Mouse (Mus musculus) midbrain, embryonic 11.5 days (tissue): Measurements from ENCODE around the gene Sec61a2. TPM values are rescaled to one million over a fixed set of nuclear protein-coding genes. Genes with fewer than 3 reads are reported as not detected.

Experiments used
- ATAC-seq: fragments of 200-750 bp; cut with Nextera tagmentation; 2 replicates; pipeline ENCODE4 v1.8.0; 2017; ENCODE audit warnings: moderate TSS enrichment, moderate library complexity; ENCODE audit not compliant: low FRiP score
- DNase-seq: peaks from one replicate; pipeline ENCODE4 v3.0.0; 2015; ENCODE audit warnings: low spot score; ENCODE audit errors: missing footprints
- H3K27ac ChIP-seq: fragments of 300-500 bp; sonication (generic); 2 replicates; pipeline ENCODE4 v1.5.1; 2014; ENCODE audit warnings: low read depth, low read length
- H3K27me3 ChIP-seq: fragments of 300-500 bp; sonication (generic); 2 replicates; pipeline ENCODE4 v1.6.1; 2014; ENCODE audit warnings: mild to moderate bottlenecking, low read length, moderate library complexity, mixed read lengths; ENCODE audit not compliant: control insufficient read depth, insufficient read depth
- H3K36me3 ChIP-seq: fragments of 300-500 bp; sonication (generic); 2 replicates; pipeline ENCODE4 v1.6.1; 2014; ENCODE audit warnings: mild to moderate bottlenecking, low read length, moderate library complexity, mixed read lengths; ENCODE audit not compliant: control insufficient read depth, insufficient read depth
- H3K4me1 ChIP-seq: fragments of 300-500 bp; sonication (generic); 2 replicates; pipeline ENCODE4 v1.6.1; 2014; ENCODE audit warnings: low read length; ENCODE audit not compliant: control insufficient read depth, insufficient read depth
- H3K4me2 ChIP-seq: fragments of 300-500 bp; sonication (generic); 2 replicates; pipeline ENCODE4 v1.6.1; 2014; ENCODE audit warnings: mild to moderate bottlenecking, moderate library complexity
- H3K4me3 ChIP-seq: fragments of 300-500 bp; sonication (generic); 2 replicates; pipeline ENCODE4 v1.5.1; 2014; ENCODE audit warnings: low read depth, low read length
- H3K9ac ChIP-seq: fragments of 300-500 bp; sonication (generic); 2 replicates; pipeline ENCODE4 v1.6.1; 2014; ENCODE audit warnings: low read length
- H3K9me3 ChIP-seq: fragments of 300-500 bp; sonication (generic); 2 replicates; pipeline ENCODE4 v1.6.1; 2016; ENCODE audit warnings: low read length; ENCODE audit not compliant: control insufficient read depth
- WGBS: fragments of 180-500 bp; shearing (Covaris S2); extraction: QIAGEN DNeasy Blood & Tissue Kit; methylation state at CpG from one replicate; pipeline ENCODE4 v1.1.7; 2014; 5-methylcytosine and 5-hydroxymethylcytosine counted together
- polyA plus RNA-seq: library from polyadenylated mRNA; unstranded; fragments of >200 nt; fragmentation: Nextera tagmentation; extraction: Ambion mirVana; gene quantifications from 2 replicates; pipeline ENCODE4 v1.2.1, GENCODE M21; 2014

Gene Sec61a2
- polyA plus RNA-seq, 1 experiment from 2014 or later = 74.7 TPM

DNA sequence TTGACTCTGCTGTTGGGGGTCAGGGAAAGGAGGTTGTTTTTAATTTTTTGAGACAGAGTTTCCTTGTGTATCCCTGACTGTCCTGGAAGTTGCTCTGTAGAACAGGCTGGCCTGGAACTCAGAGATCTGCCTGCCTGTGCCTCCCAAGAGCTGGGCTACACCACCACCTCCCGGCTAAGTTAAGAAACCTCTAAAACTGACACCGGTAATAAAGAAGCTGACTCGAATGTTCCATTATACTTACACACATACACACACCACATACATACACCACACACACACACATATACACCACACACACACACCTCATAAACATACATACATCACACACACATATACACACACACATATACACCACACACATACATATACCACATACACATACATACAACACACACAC, 39.7 kb upstream of the Sec61a2 start:
- no peak overlapping the region for H3K4me2 ChIP-seq
- no peak overlapping the region for H3K27ac ChIP-seq
- H3K9ac ChIP-seq = no peak overlapping the region
- no peaks in the 10 kb centered on the region for H3K36me3 ChIP-seq
- WGBS = 93% methylated on average over 3 of the region's 3 CpGs
- no peaks in the 10 kb centered on the region for H3K27me3 ChIP-seq
- no peak for ATAC-seq
- H3K4me3 ChIP-seq = no peak overlapping the region
- no peak for DNase-seq
- H3K9me3 ChIP-seq = no peaks in the 10 kb centered on the region
- H3K4me1 ChIP-seq = no peaks in the 10 kb centered on the region

- WGBS = 91% methylated on average over 5 of the region's 5 CpGs
- Histone ChIP-seq H3K4me1 (no peaks in the 10 kb centered on the region), H3K27me3 (no peaks in the 10 kb centered on the region), H3K4me2 (no peak overlapping the region), H3K27ac (no peak overlapping the region), H3K4me3 (no peak overlapping the region), H3K9ac (no peak overlapping the region), H3K36me3 (no peaks in the 10 kb centered on the region), H3K9me3 (no peaks in the 10 kb centered on the region)
- DNase-seq (no peak), ATAC-seq (no peak)
Observed at GRCm38 (mm10) chr2:5931938-5932337, 36.7 kb upstream of the Sec61a2 start.

- no peak overlapping the region for H3K27ac ChIP-seq
- H3K9ac ChIP-seq = no peak overlapping the region
- no peak overlapping the region for H3K4me3 ChIP-seq
- no peaks in the 10 kb centered on the region for H3K9me3 ChIP-seq
- DNase-seq (no peak), ATAC-seq (no peak)
- 86% methylated on average over 18 of the region's 18 CpGs for WGBS
- no peaks in the 10 kb centered on the region for H3K27me3 ChIP-seq
- no peak overlapping the region for H3K4me2 ChIP-seq
- no peaks in the 10 kb centered on the region for H3K4me1 ChIP-seq
- no peaks in the 10 kb centered on the region for H3K36me3 ChIP-seq
Observed at GRCm38 (mm10) chr2:5930291-5931054, 35.2 kb upstream of the Sec61a2 start.

- Histone ChIP-seq H3K9me3 (no peaks in the 10 kb centered on the region), H3K4me3 (no peak overlapping the region), H3K4me1 (no peaks in the 10 kb centered on the region), H3K27me3 (no peaks in the 10 kb centered on the region), H3K36me3 (no peaks in the 10 kb centered on the region), H3K4me2 (no peak overlapping the region), H3K9ac (no peak overlapping the region), H3K27ac (no peak overlapping the region)
- no peak for DNase-seq
- 91% methylated on average over 5 of the region's 5 CpGs for WGBS
- ATAC-seq = no peak
Observed at GRCm38 (mm10) chr2:5929793-5930192, 34.6 kb upstream of the Sec61a2 start.

DNA sequence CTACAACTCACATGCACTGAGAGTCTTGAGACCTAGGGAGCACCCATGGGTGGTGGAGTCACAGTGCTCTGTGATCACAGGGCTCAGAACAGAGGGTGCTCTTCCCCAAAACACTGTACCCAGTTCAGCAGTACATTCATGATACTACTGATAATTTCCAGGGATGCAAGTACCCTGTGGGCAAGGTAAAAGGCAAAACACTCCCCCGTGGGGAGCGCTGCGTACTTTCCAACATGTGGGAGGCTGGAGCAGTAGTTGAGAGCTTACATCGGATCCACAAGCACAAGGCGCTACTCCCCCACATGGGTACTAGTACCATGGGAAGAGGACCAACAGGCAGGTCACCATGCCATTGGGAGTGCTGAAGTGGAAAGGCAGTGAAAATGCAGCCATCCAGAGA, 32.2 kb upstream of the Sec61a2 start:
- no peak overlapping the region for H3K4me3 ChIP-seq
- H3K27me3 ChIP-seq = no peaks in the 10 kb centered on the region
- no peak overlapping the region for H3K27ac ChIP-seq
- H3K9ac ChIP-seq = no peak overlapping the region
- H3K9me3 ChIP-seq = no peaks in the 10 kb centered on the region
- no peak for ATAC-seq
- whole genome bisulfite sequencing = 96% methylated on average over 5 of the region's 5 CpGs
- no peak overlapping the region for H3K4me2 ChIP-seq
- no peak for DNase-seq
- H3K4me1 ChIP-seq = no peaks in the 10 kb centered on the region
- H3K36me3 ChIP-seq = no peaks in the 10 kb centered on the region

DNA sequence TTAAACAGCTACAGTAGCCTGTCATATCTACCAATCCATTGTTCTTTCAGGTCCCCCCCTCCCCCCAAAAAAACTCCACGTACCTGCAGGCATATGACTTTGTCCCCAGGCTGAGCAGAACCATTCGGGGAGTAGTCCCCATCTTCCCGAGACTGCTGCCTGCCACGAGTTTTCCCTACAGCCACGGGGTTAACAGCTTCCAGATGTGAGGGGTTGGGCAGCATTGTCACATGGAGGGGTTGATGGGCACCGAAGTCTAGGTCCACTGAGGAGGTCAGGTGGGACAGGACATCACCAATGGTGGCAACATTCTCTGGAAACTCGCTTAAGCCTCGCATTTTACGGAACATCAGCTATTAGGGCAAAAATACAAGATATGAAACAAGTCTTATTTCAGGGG, 28.6 kb upstream of the Sec61a2 start:
- no peak overlapping the region for H3K4me2 ChIP-seq
- ATAC-seq = no peak
- no peaks in the 10 kb centered on the region for H3K27me3 ChIP-seq
- no peak overlapping the region for H3K9ac ChIP-seq
- no peaks in the 10 kb centered on the region for H3K9me3 ChIP-seq
- H3K4me3 ChIP-seq = no peak overlapping the region
- no peak overlapping the region for H3K27ac ChIP-seq
- 82% methylated on average over 9 of the region's 9 CpGs for WGBS
- no peak for DNase-seq
- H3K4me1 ChIP-seq = no peaks in the 10 kb centered on the region
- H3K36me3 ChIP-seq = no peaks in the 10 kb centered on the region

DNA sequence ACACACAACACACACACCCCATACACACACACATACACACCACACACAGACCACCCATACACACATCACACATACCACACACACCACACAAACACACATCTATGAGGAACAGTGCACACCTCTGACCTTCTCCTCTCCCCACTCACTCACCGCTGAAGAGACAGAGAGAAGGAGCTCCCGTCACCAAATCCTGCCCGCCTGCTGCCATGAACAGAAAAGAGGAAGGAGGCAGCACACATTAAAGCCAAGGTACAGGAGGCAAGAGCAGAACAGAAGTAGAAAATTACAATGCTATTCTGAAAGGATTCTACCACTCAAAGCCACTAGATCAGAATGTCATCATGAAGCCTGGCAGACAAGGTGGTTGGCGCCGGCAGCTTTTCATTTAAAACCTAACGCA, 27.6 kb upstream of the Sec61a2 start:
- H3K4me2 ChIP-seq = no peak overlapping the region
- DNase-seq (no peak), ATAC-seq (no peak)
- WGBS = 91% methylated on average over 6 of the region's 6 CpGs
- no peaks in the 10 kb centered on the region for H3K27me3 ChIP-seq
- no peaks in the 10 kb centered on the region for H3K4me1 ChIP-seq
- H3K9me3 ChIP-seq = no peaks in the 10 kb centered on the region
- no peaks in the 10 kb centered on the region for H3K36me3 ChIP-seq
- H3K9ac ChIP-seq = no peak overlapping the region
- no peak overlapping the region for H3K4me3 ChIP-seq
- no peak overlapping the region for H3K27ac ChIP-seq

- 75% methylated on average over 16 of the region's 16 CpGs for WGBS
- H3K36me3 ChIP-seq = peaks cover 2% of the 10 kb centered on the region; the same call in 1 of the 2 replicates
- no peaks in the 10 kb centered on the region for H3K9me3 ChIP-seq
- no peaks in the 10 kb centered on the region for H3K27me3 ChIP-seq
- no peak overlapping the region for H3K9ac ChIP-seq
- DNase-seq (no peak), ATAC-seq (no peak)
- no peaks in the 10 kb centered on the region for H3K4me1 ChIP-seq
- H3K27ac ChIP-seq = no peak overlapping the region
- no peak overlapping the region for H3K4me2 ChIP-seq
- H3K4me3 ChIP-seq = no peak overlapping the region
Observed at GRCm38 (mm10) chr2:5911282-5911965, 16.2 kb upstream of the Sec61a2 start.

DNA sequence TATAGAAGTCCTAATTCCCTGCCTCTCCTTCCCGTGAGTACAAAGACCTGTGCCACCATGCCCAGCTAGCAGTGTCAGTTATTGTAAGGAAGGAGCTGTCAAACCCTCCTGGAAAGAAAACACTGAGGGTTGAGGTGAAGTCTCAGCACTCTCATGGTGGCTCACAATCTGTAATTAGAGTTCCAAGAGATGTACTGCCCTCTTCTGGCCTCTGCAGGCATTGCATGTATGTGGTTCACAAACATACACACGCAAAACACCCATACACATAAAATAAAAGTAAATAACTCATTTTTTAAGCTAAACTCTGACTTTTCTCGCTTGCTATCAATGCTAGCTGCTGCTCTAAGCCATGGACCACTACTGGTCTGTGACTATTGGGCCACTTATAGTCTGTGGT, 11.4 kb upstream of the Sec61a2 start:
- DNase-seq (peak; percentile 89), ATAC-seq (no peak)
- H3K27me3 ChIP-seq = no peaks in the 10 kb centered on the region
- H3K9me3 ChIP-seq = no peaks in the 10 kb centered on the region
- H3K4me2 ChIP-seq = no peak overlapping the region
- no peak overlapping the region for H3K9ac ChIP-seq
- H3K4me3 ChIP-seq = no peak overlapping the region
- no peaks in the 10 kb centered on the region for H3K4me1 ChIP-seq
- H3K27ac ChIP-seq = no peak overlapping the region
- whole genome bisulfite sequencing = 53% methylated on average over 3 of the region's 3 CpGs
- H3K36me3 ChIP-seq = peaks cover 2% of the 10 kb centered on the region; the same call in 1 of the 2 replicates
